Mouse (Mus musculus) neural tube, embryonic 10.5 days (tissue): ENCODE data around the gene Rpl3l.
"Not testable (repeated sequence)": the region's sequence is repeated elsewhere in the genome, so short reads cannot be mapped to it uniquely, and the experiment has no call there.

Experiments
- DNase-seq: peaks from one replicate; pipeline ENCODE4 v3.0.0-alpha.2; 2017; ENCODE audit warnings: low spot score; ENCODE audit errors: extremely low spot score

The Rpl3l gene

DNA sequence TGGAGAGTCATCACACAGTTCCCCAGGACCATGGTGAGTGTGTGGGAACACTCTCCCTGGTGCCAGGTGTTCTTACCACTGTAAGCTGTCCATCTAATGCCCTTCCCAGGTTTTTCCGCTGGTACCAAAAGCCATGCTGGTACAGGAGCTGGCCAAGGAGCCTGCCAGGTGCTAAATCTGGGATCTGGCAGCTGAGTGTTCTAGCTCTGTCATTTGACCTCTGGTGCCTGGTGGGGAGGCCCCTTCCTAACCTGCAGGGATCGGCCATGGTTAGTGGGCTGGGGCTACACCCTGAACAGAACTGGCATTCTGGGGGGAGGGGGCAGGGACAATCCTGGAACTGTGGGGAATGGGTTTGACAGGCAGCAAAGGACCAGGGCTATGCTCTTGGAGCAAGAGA is at the start of gene Rpl3l:
Gene Rpl3l, plus strand, starts transcription at position 203 of the 400 bp plus-strand sequence.
- DNase-seq = no peak

- DNase-seq = peak; percentile 39
These were observed 41.1 kb upstream of the Rpl3l start for GRCm38 (mm10) chr17:24686514-24686913.

GRCm38 (mm10) chr17:24687146-24687595 is 40.4 kb upstream of the Rpl3l start:
- peak; percentile 42 for DNase-seq

DNA sequence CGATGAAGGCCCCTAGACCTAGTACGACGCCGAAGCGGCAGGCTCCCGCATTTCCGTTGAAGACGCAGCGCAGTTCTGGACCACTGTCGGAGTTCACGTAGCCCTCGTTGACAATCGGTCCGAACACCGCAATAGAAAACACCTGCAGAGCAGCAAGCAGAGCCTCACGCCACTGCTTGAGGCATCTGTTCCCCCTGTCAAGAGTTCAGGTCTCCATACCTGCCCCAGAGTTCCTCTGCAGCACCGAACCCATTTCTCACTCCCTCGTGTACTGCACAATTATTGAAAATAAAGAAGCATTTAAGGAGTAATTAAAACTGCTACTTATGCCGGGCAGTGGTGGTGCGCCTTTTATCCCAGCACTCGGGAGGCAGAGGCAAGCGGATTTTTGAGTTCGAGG is 40.0 kb upstream of the Rpl3l start:
- no peak for DNase-seq

- peak; percentile 48 for DNase-seq
These were observed 38.2 kb upstream of the Rpl3l start, which contains the start of gene Syngr3 for GRCm38 (mm10) chr17:24689251-24690081. TSS of gene Syngr3 (minus strand) at chr17:24689955.

GRCm38 (mm10) chr17:24692385-24692784 is 35.2 kb upstream of the Rpl3l start:
- DNase-seq = no peak

DNA sequence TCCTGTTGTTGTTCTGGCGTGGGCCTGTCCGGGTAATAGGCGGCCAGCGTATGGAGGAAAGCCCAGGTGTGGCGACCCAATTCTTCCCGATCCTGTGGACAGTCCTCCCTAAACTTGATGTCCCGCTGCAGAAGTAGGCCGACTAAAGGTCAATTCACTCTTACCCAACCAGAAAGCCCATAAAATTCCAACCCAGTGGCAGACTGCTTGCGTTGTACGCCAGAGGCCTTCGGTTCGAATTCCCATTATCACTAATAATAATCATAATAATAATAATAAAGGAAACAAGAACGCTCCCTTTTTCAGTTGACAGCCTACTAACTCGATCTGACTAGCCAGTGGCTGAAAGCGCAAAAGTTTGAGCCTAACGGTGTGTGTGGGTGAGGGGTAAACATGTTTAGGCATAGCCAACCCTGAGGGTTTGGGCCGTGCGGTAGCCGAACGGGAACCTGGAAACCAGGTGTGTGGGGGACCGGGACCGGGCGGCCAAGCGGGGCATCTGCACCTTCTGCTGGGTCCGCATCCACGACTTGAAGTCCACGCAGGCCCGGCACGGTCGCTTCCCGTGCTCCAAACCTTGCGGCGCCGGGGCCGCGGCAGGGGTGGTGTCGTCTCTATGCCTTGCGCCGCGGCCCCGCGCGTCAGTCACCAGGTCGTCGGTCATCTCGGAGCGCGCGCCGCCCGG is 32.2 kb upstream of the Rpl3l start:
- DNase-seq = no peak

DNA sequence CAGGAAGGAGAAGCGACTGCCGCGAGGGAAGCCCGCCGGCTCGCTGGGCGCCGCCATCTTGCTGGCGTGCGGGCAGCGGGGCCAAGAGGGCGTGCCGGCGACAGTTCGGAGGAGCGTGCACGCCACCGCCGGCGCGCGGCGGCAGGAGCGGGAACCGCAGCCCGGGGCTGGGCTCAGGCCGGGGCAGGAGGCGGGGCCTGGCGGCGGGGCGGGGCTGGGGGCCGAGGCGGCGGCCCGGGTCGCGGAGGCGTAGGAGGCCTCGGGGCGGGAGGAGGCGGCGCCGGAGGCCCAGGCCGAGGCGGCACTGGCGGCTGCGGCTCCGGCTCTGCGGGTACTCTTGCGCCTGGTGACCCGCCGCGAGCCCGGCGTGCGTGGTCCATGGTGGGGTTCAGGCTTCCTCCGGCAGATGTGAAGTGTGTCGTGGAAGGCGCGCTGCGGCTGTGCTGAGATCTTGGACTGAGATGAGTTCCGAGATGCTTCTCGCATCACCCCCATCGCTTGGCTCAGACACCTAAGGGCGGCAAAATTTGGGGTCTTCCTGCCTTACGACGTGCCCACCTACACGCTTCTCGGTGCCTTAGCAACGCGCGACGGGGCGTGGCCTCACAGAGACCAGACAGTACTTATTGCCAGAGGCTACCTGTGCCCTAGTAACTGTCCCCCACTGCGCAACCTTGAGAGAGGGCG is 31.5 kb upstream of the Rpl3l start, which contains the start of the genes Gfer and Noxo1:
Gene Gfer, minus strand, starts transcription at position 146 of the 687 bp plus-strand sequence.
Gene Noxo1, plus strand, starts transcription at position 224 of the 687 bp plus-strand sequence.
- DNase-seq = peak; percentile 87

DNA sequence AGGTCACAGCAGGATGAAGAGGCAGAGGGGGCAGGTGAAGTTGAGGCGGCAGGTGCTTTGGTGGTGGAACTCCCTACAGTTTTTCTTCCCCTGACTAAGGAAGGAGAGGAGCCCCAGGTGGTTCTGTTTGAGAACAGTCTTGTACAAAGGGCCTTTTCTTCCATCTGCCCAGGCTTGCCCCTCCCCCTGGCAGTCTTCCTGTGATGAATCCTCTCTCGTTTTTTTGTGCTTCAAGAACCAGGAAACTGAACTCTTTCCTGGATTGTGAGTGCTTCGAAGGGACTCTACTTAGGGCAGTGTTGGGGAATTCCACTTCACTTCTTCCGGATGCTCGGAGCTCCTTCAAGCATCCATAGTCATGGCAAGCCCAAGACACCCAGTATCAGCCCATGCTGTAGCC is 29.6 kb upstream of the Rpl3l start:
- DNase-seq = no peak

GRCm38 (mm10) chr17:24698715-24699114 is 28.9 kb upstream of the Rpl3l start:
- no peak for DNase-seq

- no peak for DNase-seq
These were observed 28.1 kb upstream of the Rpl3l start for GRCm38 (mm10) chr17:24699473-24699872.

- DNase-seq = no peak
These were observed 26.4 kb upstream of the Rpl3l start for GRCm38 (mm10) chr17:24701251-24701650.

- no peak for DNase-seq
These were observed 21.8 kb upstream of the Rpl3l start for GRCm38 (mm10) chr17:24705821-24706220.

DNA sequence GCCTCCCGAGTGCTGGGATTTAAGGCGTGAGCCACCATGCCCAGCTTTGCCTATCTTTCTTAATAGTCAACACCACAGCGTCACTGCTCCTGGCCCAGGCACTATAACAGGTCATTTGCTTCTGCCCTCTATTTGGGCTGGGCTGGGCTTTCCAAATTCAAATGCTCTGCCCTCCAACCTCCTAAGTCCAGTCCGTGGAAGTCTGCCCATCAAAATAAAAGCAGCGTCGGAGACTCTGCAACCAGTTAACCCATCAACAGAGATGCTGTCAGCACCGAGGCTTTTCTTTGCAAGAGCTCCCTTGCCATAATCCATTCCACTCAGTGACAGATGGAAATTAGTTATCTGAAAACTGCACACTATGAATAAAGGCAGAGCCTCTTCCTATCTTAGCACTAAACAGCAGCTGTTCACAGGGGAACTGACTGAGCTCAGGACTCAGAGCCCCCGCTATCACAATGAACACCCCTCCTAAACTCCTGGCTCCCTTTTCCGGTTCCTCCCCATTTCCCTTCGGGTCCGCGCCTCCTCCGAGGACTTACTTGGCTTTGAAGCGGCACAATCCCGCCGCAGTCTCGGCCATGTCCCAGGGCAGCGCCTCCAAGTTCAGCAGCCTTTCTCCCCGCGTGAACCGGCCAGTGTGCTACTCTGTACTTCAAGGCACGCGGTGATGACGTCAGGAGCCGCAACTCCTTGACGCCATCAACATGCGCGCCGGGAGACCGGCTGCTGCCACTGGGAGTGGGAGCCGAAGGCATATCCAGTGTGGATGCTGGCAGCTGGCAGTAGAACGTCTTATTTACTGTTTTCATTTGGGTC is 20.4 kb upstream of the Rpl3l start, which contains the start of gene Tbl3:
Gene Tbl3, minus strand, starts transcription at position 679 of the 819 bp plus-strand sequence.
- DNase-seq = peak; percentile 98

GRCm38 (mm10) chr17:24707801-24708425 is 19.7 kb upstream of the Rpl3l start:
- DNase-seq = no peak

DNA sequence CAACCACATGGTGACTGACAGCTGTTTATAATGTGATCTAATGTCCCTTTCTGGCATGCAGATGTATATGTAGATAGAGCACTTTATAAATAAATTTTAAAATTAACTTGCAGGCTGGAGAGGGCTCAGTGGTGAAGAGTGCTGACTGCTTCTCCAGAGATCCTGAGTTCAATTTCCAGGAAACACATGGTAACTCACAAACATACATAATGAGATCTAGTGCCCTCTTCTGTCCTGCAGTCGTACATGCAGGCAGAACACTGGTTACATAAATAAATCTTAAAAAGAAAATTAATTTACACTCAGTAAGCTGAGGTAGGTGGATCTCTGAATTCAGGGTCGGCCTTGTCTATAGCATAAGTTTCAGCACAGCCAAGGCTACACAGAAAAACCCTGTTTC is 19.0 kb upstream of the Rpl3l start:
- no peak for DNase-seq

DNA sequence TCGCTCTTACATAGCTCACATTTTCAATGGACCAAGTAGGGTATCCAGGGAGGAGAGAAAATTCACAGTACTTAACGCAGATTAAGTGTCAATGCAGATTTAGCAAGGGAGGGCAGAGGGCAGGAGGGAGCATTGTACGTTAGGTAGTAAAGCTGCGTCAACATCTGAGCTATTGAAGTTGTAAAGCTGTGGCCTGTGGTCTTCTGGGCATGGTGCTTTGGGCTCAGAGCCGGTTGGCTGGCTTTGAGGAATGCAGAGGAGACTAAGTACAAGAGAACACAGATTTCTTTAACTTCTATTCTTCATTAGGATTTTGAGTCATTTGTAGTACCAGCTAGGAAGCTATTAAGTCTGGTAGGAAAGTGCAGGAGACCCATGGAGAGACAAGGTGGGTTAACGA is 12.1 kb upstream of the Rpl3l start:
- no peak for DNase-seq

DNA sequence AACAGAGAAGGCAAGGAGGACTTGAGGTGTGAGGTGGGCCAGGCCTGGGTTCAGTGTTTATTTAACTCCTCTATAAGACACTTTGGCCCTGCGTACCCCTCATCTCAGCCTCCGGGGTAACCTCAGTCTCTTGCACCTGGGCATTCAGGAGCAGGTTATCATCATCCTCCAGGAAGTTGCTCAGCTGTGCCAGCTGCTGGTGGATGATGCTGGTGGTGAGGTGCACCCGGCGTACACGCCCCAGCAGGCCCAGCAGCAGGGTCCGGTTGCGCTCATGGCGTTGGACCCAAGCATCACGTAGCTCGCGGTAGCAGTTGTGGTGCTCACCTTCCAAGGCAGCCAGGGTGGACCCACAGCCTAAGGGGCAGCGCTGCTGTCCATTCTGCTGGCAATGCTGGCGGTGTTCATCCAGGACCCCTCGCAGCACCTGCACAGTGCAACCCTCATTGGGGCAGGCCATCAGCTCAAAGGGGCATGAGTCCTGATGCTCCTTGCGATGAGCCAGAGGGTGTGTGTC is 11.4 kb upstream of the Rpl3l start:
- DNase-seq = no peak

- DNase-seq = no peak
These were observed 9.7 kb upstream of the Rpl3l start, which contains the start of the genes Rnf151 and Rps2 for GRCm38 (mm10) chr17:24717943-24718342. TSS of gene Rnf151 (minus strand) at chr17:24718063. TSS of gene Rps2 (plus strand) at chr17:24718116.

- DNase-seq = not testable (repeated sequence)
These were observed 8.7 kb upstream of the Rpl3l start for GRCm38 (mm10) chr17:24718938-24719337.
